ENCODE assay signal across 8 mouse cellular contexts in the genomic region with DNA sequence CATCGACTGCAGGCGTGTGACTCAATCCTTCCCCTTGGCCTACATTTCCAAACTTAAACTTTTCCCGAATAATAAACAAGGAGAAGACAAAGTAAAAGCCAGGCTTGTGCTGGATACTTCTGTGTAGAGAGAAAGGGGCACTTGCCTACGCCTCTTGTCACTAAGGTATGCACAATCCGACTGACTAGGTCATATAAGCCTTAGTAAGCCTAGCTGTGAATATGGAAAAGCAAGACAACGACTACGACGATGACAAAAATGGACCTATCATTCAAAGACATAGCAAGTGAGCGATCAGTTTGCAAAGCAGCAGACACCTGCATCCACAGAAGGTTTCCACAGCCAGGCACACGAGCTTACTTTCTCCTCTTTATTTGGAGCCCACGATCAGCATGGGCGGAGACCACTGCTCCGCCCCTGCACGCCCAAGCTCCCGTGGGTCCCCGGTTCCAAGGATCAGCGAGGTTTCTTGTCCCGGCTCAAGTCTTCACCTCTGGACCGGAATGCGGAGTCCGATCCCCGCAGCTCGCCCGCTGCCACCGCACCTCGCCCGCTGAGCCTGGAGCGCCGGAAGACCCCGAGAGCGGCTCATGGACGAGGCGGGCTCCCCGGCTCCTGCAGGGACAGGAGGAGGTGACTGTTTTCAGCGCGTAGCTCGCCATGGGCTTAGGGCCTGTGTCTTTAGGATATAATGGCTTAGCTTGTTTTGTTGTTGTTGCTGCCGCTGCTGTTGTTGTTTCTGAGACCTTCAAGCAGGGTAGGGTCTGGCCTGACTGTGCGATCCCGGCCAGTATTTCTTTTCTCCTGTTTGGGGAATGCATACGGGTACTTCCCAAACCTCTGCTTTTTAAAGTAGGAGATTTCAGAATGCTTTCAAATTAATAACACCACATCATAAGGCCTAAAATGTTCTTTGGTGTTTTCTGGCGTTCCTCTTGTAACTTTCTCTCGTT. TPM values are rescaled to one million over a fixed set of nuclear protein-coding genes. Genes with fewer than 3 reads are reported as not detected.
A peak's percentile ranks its signal among the peaks of the same experiment; 100 is the strongest.
DNase-seq lines count a peak whose midpoint lies in the region; ATAC-seq and TF ChIP-seq lines count a peak whose summit lies in the region.

Gene Slc18b1, plus strand, starts transcription at position 436 of the 953 bp plus-strand sequence.

- peak within 1 kb of the TSS; percentile 73 for H3K4me2 ChIP-seq in intestine, postnatal 0 days (replicated peaks; ENCODE audit: low read depth)
- H3K4me2 ChIP-seq in midbrain, embryonic 11.5 days: peak within 1 kb of the TSS; percentile 73
- peak within 1 kb of the TSS; percentile 63 for H3K4me2 ChIP-seq in stomach, embryonic 16.5 days (ENCODE audit: low read depth, low read length)

- peak within 1 kb of the TSS; percentile 70 for H3K9ac ChIP-seq in intestine, postnatal 0 days (ENCODE audit: low read depth, low read length)
- peak within 1 kb of the TSS; percentile 88 for H3K9ac ChIP-seq in midbrain, embryonic 11.5 days (ENCODE audit: low read length)
- peak within 1 kb of the TSS; percentile 86 for H3K9ac ChIP-seq in stomach, embryonic 16.5 days (ENCODE audit: low read length)

- peak; percentile 84 for ATAC-seq in granulocyte monocyte progenitor cell, adult 5-6 weeks (replicated peaks; ENCODE audit: poor library complexity, severe bottlenecking)
- peak; percentile 31; the same call in 1 of the 2 replicates for ATAC-seq in intestine, postnatal 0 days
- peak; percentile 72 for ATAC-seq in midbrain, embryonic 11.5 days (ENCODE audit: low FRiP score)
- no peak for ATAC-seq in stomach, embryonic 16.5 days (ENCODE audit: insufficient read depth, low FRiP score)

- 5% methylated on average over 43 of the region's 43 CpGs for WGBS in embryonic facial prominence, embryonic 10.5 days
- WGBS in intestine, postnatal 0 days: 5% methylated on average over 43 of the region's 43 CpGs
- 8% methylated on average over 43 of the region's 43 CpGs for WGBS in limb, embryonic 10.5 days
- 4% methylated on average over 43 of the region's 43 CpGs for WGBS in midbrain, embryonic 11.5 days
- 4% methylated on average over 43 of the region's 43 CpGs for WGBS in stomach, embryonic 16.5 days

- H3K36me3 ChIP-seq in embryonic facial prominence, embryonic 10.5 days (replicated peaks): peaks cover 10% of the 10 kb centered on the region; the same call in 1 of the 2 replicates
- H3K36me3 ChIP-seq in intestine, postnatal 0 days (ENCODE audit: control insufficient read depth, insufficient read depth): peaks cover 14% of the 10 kb centered on the region
- H3K36me3 ChIP-seq in limb, embryonic 10.5 days: peaks cover 20% of the 10 kb centered on the region
- H3K36me3 ChIP-seq in midbrain, embryonic 11.5 days (ENCODE audit: control insufficient read depth, insufficient read depth, low read length): peaks cover 2% of the 10 kb centered on the region; the same call in 1 of the 2 replicates
- peaks cover 6% of the 10 kb centered on the region; the same call in 1 of the 2 replicates for H3K36me3 ChIP-seq in stomach, embryonic 16.5 days (ENCODE audit: control insufficient read depth, insufficient read depth, low read length)

- DNase-seq in urinary bladder, adult 18-20 months (ENCODE audit: low spot score in 2 of 2): peak; percentile 43 to 70
- DNase-seq in urinary bladder, postnatal 10 days (ENCODE audit: low spot score): no peak
- peak; percentile 73 for DNase-seq in embryonic facial prominence, embryonic 10.5 days (ENCODE audit: low spot score)
- DNase-seq in limb, embryonic 10.5 days (ENCODE audit: low spot score): peak; percentile 73
- DNase-seq in midbrain, embryonic 11.5 days (ENCODE audit: low spot score, missing footprints): peak; percentile 96

- peaks cover 26% of the 10 kb centered on the region for H3K4me1 ChIP-seq in embryonic facial prominence, embryonic 10.5 days
- no peaks in the 10 kb centered on the region for H3K4me1 ChIP-seq in intestine, postnatal 0 days (replicated peaks; ENCODE audit: control insufficient read depth, insufficient read depth, low read length)
- peaks cover 9% of the 10 kb centered on the region; the same call in 1 of the 2 replicates for H3K4me1 ChIP-seq in limb, embryonic 10.5 days
- no peaks in the 10 kb centered on the region for H3K4me1 ChIP-seq in midbrain, embryonic 11.5 days (ENCODE audit: control insufficient read depth, insufficient read depth, low read length)
- H3K4me1 ChIP-seq in stomach, embryonic 16.5 days (ENCODE audit: control insufficient read depth, insufficient read depth, low read length): peaks cover 13% of the 10 kb centered on the region; the same call in 1 of the 2 replicates

- TF ChIP-seq CTCF in intestine, postnatal 0 days (IDR thresholded peaks at IDR 0.05; ENCODE audit: low read depth): no peak

- H3K27ac ChIP-seq in embryonic facial prominence, embryonic 10.5 days (replicated peaks): peak within 1 kb of the TSS; percentile 89
- H3K27ac ChIP-seq in intestine, postnatal 0 days (ENCODE audit: low read depth, low read length): peak within 1 kb of the TSS; percentile 60
- H3K27ac ChIP-seq in limb, embryonic 10.5 days: peak within 1 kb of the TSS; percentile 91
- no peak within 1 kb of the TSS for H3K27ac ChIP-seq in midbrain, embryonic 11.5 days (ENCODE audit: low read depth, low read length)
- H3K27ac ChIP-seq in stomach, embryonic 16.5 days (ENCODE audit: low read length): peak within 1 kb of the TSS; percentile 68

- peak within 1 kb of the TSS; percentile 73 for H3K4me3 ChIP-seq in embryonic facial prominence, embryonic 10.5 days
- H3K4me3 ChIP-seq in intestine, postnatal 0 days (ENCODE audit: low read depth, low read length): peak within 1 kb of the TSS; percentile 60
- peak within 1 kb of the TSS; percentile 75 for H3K4me3 ChIP-seq in limb, embryonic 10.5 days
- peak within 1 kb of the TSS; percentile 53 for H3K4me3 ChIP-seq in midbrain, embryonic 11.5 days (ENCODE audit: low read depth, low read length)
- H3K4me3 ChIP-seq in stomach, embryonic 16.5 days (replicated peaks; ENCODE audit: low read length): peak within 1 kb of the TSS; percentile 75

- H3K27me3 ChIP-seq in embryonic facial prominence, embryonic 10.5 days (replicated peaks; ENCODE audit: low read depth, poor library complexity, severe bottlenecking): no peaks in the 10 kb centered on the region
- no peaks in the 10 kb centered on the region for H3K27me3 ChIP-seq in intestine, postnatal 0 days (replicated peaks; ENCODE audit: control insufficient read depth, insufficient read depth, low read length)
- no peaks in the 10 kb centered on the region for H3K27me3 ChIP-seq in limb, embryonic 10.5 days (ENCODE audit: low read depth, poor library complexity, severe bottlenecking)
- H3K27me3 ChIP-seq in midbrain, embryonic 11.5 days (ENCODE audit: control insufficient read depth, insufficient read depth, low read length): no peaks in the 10 kb centered on the region
- H3K27me3 ChIP-seq in stomach, embryonic 16.5 days (ENCODE audit: control insufficient read depth, insufficient read depth, low read length): no peaks in the 10 kb centered on the region

- no peaks in the 10 kb centered on the region for H3K9me3 ChIP-seq in embryonic facial prominence, embryonic 10.5 days
- no peaks in the 10 kb centered on the region for H3K9me3 ChIP-seq in intestine, postnatal 0 days (ENCODE audit: control insufficient read depth)
- no peaks in the 10 kb centered on the region for H3K9me3 ChIP-seq in limb, embryonic 10.5 days (replicated peaks)
- H3K9me3 ChIP-seq in midbrain, embryonic 11.5 days (ENCODE audit: control insufficient read depth, low read length): no peaks in the 10 kb centered on the region
- no peaks in the 10 kb centered on the region for H3K9me3 ChIP-seq in stomach, embryonic 16.5 days (replicated peaks; ENCODE audit: control insufficient read depth, low read length)

RNA-seq across cellular contexts. Expression of gene Slc18b1, which starts in this region (rescaled TPM):
- polyA plus RNA-seq in embryonic facial prominence, embryonic 10.5 days (2016; fragmentation: Nextera tagmentation; extraction: Ambion mirVana): 10.2 and 11.7 TPM in 2 replicates
- 2.8 TPM in 1 of 2 replicates, not detected in the other for total RNA-seq in granulocyte monocyte progenitor cell, adult 5-6 weeks (2014; fragmentation: Nextera tagmentation)
- not detected in 2 replicates for total RNA-seq in granulocyte monocyte progenitor cell, adult 5-6 weeks (2017)
- 12.9 and 14.0 TPM in 2 replicates for polyA plus RNA-seq in intestine, postnatal 0 days (2015; fragmentation: Nextera tagmentation; extraction: Ambion mirVana)
- polyA plus RNA-seq in limb, embryonic 10.5 days (2016; fragmentation: Nextera tagmentation; extraction: Ambion mirVana): 10.3 and 13.8 TPM in 2 replicates
- 14.5 and 16.6 TPM in 2 replicates for polyA plus RNA-seq in midbrain, embryonic 11.5 days (2014; fragmentation: Nextera tagmentation; extraction: Ambion mirVana)
- 15.4 and 18.3 TPM in 2 replicates for polyA plus RNA-seq in stomach, embryonic 16.5 days (2015; fragmentation: Nextera tagmentation; extraction: Ambion mirVana)
